Mouse (Mus musculus) liver, embryonic 14.5 days (tissue): Measurements from ENCODE around the gene Cfap43.

Experiments used
- CTCF ChIP-seq: IDR thresholded peaks from 2 replicates; pipeline ENCODE4 v1.5.1; 2016; ENCODE audit warnings: antibody characterized with exemption, low read depth, control low read depth
- EP300 ChIP-seq: IDR thresholded peaks from 2 replicates; pipeline ENCODE4 v1.6.1; 2016; ENCODE audit warnings: antibody characterized with exemption, low read depth

DNA sequence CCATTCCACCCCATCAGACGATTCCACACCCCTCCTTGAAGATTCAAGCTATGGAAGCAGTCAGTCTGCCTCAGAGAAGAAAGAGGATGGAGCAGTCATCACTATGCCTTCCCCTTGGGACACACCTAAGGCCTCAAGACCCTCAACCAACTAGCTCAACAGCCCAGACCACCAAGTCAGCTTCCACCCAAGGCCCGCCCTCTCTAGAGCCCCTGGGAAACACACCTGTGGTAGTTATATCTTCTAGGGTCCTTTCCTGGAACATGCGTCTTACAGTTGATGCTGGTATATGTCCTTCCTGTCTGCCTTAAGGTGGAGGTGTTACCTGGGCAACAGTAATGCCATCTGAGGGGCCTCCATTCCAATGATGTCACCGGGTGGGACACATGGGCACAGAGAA is 4.9 kb downstream of the Cfap43 start:
- TF ChIP-seq CTCF (no peak), EP300 (no peak)
